Mouse (Mus musculus) induced T-regulatory cell, adult 2 months (primary cell): ENCODE measurements around the gene Hba-a2.
"Not testable (repeated sequence)": the region's sequence is repeated elsewhere in the genome, so short reads cannot be mapped to it uniquely, and the experiment has no call there.

Source experiments
- DNase-seq: peaks from one replicate; pipeline ENCODE4 v3.0.0-alpha.2; 2012; ENCODE audit warnings: low read depth

The Hba-a2 gene

GRCm38 (mm10) chr11:32283091-32283777, 13.1 kb upstream of the Hba-a2 start, which contains the start of gene Hba-a1:
Gene Hba-a1, plus strand, starts transcription at chr11:32283511.
- DNase-seq: not testable (repeated sequence)

GRCm38 (mm10) chr11:32284582-32284981, 11.7 kb upstream of the Hba-a2 start:
- not testable (repeated sequence) for DNase-seq

- DNase-seq: no peak
These were observed 11.1 kb upstream of the Hba-a2 start for GRCm38 (mm10) chr11:32285031-32285775.

- not testable (repeated sequence) for DNase-seq
These were observed 10.4 kb upstream of the Hba-a2 start for GRCm38 (mm10) chr11:32285887-32286286.

GRCm38 (mm10) chr11:32286695-32287492, 9.4 kb upstream of the Hba-a2 start, which contains the start of gene Hbq1b:
Gene Hbq1b, plus strand, starts transcription at chr11:32286965.
- peak; percentile 66 for DNase-seq

- no peak for DNase-seq
These were observed 8.8 kb upstream of the Hba-a2 start for GRCm38 (mm10) chr11:32287493-32287825.

GRCm38 (mm10) chr11:32292819-32293218, 3.5 kb upstream of the Hba-a2 start:
- not testable (repeated sequence) for DNase-seq

- not testable (repeated sequence) for DNase-seq
These were observed 2.8 kb upstream of the Hba-a2 start for GRCm38 (mm10) chr11:32293479-32293878.

GRCm38 (mm10) chr11:32297417-32297816, 1.1 kb downstream of the Hba-a2 start:
- not testable (repeated sequence) for DNase-seq

- DNase-seq: no peak
These were observed 1.7 kb downstream of the Hba-a2 start for GRCm38 (mm10) chr11:32297866-32298531.

- no peak for DNase-seq
These were observed 2.2 kb downstream of the Hba-a2 start for GRCm38 (mm10) chr11:32298532-32298918.

- DNase-seq: peak; percentile 54
These were observed 3.6 kb downstream of the Hba-a2 start, which contains the start of gene Hbq1a for GRCm38 (mm10) chr11:32299865-32300264. Gene Hbq1a, plus strand, starts transcription at chr11:32300069.

GRCm38 (mm10) chr11:32300279-32301267, 4.3 kb downstream of the Hba-a2 start:
- no peak for DNase-seq

- no peak for DNase-seq
These were observed 5.2 kb downstream of the Hba-a2 start for GRCm38 (mm10) chr11:32301506-32301905.

GRCm38 (mm10) chr11:32302824-32303419, 6.6 kb downstream of the Hba-a2 start:
- DNase-seq: no peak

GRCm38 (mm10) chr11:32303455-32303854, 7.2 kb downstream of the Hba-a2 start:
- DNase-seq: no peak

GRCm38 (mm10) chr11:32307006-32307405, 10.7 kb downstream of the Hba-a2 start:
- DNase-seq: no peak

- no peak for DNase-seq
These were observed 13.2 kb downstream of the Hba-a2 start for GRCm38 (mm10) chr11:32309446-32309845.

- DNase-seq: no peak
These were observed 13.6 kb downstream of the Hba-a2 start for GRCm38 (mm10) chr11:32309928-32310327.

- no peak for DNase-seq
These were observed 19.7 kb downstream of the Hba-a2 start for GRCm38 (mm10) chr11:32316009-32316408.
